Mouse (Mus musculus) midbrain, embryonic 16.5 days (tissue): ENCODE measurements around the gene Extl2. TPM values are rescaled to one million over a fixed set of nuclear protein-coding genes. Genes with fewer than 3 reads are reported as not detected.

Experiments used
- ATAC-seq: fragments of 200-750 bp; cut with Nextera tagmentation; 2 replicates; pipeline ENCODE4 v1.8.0; 2017; ENCODE audit warnings: moderate TSS enrichment
- H3K27ac ChIP-seq: fragments of 300-500 bp; sonication (generic); 2 replicates; pipeline ENCODE4 v1.5.1; 2014; ENCODE audit warnings: mild to moderate bottlenecking, low read length, mixed read lengths
- H3K27me3 ChIP-seq: fragments of 300-500 bp; sonication (generic); 2 replicates; pipeline ENCODE4 v1.6.1; 2014; ENCODE audit warnings: low read depth, low read length, mixed read lengths; ENCODE audit not compliant: control insufficient read depth, insufficient read depth
- H3K36me3 ChIP-seq: fragments of 300-500 bp; sonication (generic); 2 replicates; pipeline ENCODE4 v1.6.1; 2014; ENCODE audit warnings: mild to moderate bottlenecking, low read length, moderate library complexity, mixed read lengths; ENCODE audit not compliant: control insufficient read depth, insufficient read depth
- H3K4me1 ChIP-seq: fragments of 300-500 bp; sonication (generic); 2 replicates; pipeline ENCODE4 v1.6.1; 2014; ENCODE audit warnings: mild to moderate bottlenecking, low read length, mixed read lengths; ENCODE audit not compliant: control insufficient read depth, insufficient read depth
- H3K4me2 ChIP-seq: fragments of 300-500 bp; sonication (generic); 2 replicates; pipeline ENCODE4 v1.6.1; 2014; ENCODE audit warnings: mild to moderate bottlenecking, low read length, mixed read lengths
- H3K4me3 ChIP-seq: fragments of 300-500 bp; sonication (generic); 2 replicates; pipeline ENCODE4 v1.5.1; 2014; ENCODE audit warnings: low read depth, mild to moderate bottlenecking, low read length, moderate library complexity, mixed read lengths
- H3K9ac ChIP-seq: fragments of 300-500 bp; sonication (generic); 2 replicates; pipeline ENCODE4 v1.6.1; 2014; ENCODE audit warnings: low read depth, low read length, mixed read lengths
- H3K9me3 ChIP-seq: fragments of 300-500 bp; sonication (generic); replicated peaks from 2 replicates; pipeline ENCODE4 v1.6.1; 2014; ENCODE audit warnings: mild to moderate bottlenecking, low read length, mixed read lengths; ENCODE audit not compliant: control insufficient read depth, poor library complexity, severe bottlenecking
- WGBS: fragments of 180-500 bp; shearing (Covaris S2); extraction: QIAGEN DNeasy Blood & Tissue Kit; methylation state at CpG from one replicate; pipeline ENCODE4 v1.1.7; 2014; 5-methylcytosine and 5-hydroxymethylcytosine counted together
- polyA plus RNA-seq: library from polyadenylated mRNA; unstranded; fragments of >200 nt; fragmentation: Nextera tagmentation; extraction: Ambion mirVana; gene quantifications from 2 replicates; pipeline ENCODE4 v1.2.1, GENCODE M21; 2015

The Extl2 gene
- polyA plus RNA-seq, 1 experiment from 2014 or later, result 30.1 TPM

DNA sequence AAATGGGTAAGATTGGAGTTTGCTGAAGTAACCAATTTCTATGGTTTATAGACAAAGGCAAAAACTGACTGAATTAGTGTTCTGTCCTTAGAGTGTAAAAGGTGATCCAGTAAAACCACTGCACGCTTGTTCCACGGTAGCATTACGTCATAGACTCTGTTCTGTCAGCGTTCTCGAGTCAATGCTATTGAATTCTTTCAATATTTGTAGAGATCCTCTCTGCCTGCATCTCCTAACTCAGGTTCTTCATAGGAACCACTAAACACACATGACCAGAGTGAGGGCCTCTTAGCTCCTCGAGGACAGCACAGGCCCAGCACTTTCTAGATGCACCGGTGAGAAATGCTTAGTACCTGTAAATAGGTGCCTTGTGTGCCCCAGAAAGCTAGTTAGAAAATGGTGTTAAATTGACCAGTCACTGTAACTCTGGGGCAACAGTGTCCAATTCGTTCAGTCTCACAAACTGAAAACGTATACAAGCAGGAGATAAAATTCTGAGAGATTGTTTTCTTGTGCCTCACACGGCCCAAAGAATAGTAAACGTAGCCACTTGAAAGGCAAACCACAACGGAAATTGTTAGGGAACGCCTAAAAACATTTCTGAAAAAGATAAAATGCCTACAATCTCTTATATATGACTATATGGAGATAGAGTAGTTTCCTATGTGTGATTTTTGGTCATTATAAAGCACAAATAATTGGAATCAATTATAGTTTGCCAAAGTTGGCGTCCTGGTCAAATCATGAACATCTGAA, 35.2 kb upstream of the Extl2 start:
- no peak overlapping the region for H3K9ac ChIP-seq
- no peak overlapping the region for H3K4me2 ChIP-seq
- H3K4me1 ChIP-seq, result no peaks in the 10 kb centered on the region
- ATAC-seq, result no peak
- 95% methylated on average over 14 of the region's 14 CpGs for WGBS
- peaks cover 5% of the 10 kb centered on the region; the same call in 1 of the 2 replicates for H3K36me3 ChIP-seq
- no peak overlapping the region for H3K27ac ChIP-seq
- H3K27me3 ChIP-seq, result no peaks in the 10 kb centered on the region
- no peaks in the 10 kb centered on the region for H3K9me3 ChIP-seq
- no peak overlapping the region for H3K4me3 ChIP-seq

DNA sequence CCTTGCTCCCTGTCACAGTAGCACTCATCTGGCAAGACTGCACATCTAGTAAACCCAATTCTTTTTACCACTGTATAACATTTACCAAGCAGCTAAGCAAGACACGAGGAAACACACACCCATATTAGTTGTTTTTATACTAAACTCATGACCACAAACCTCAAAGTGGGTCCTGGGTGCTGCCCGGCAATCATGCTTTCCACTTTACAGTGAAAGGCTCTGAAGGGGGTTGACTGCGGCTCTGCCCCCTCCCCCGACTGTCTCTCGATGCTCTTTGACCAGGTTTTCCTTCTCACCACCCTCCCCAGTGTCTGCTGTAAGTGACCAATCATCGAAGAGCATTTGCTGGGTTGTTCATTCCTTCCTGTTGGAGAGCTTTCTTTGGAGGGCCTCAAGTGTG, 33.0 kb upstream of the Extl2 start:
- no peaks in the 10 kb centered on the region for H3K27me3 ChIP-seq
- no peak overlapping the region for H3K4me3 ChIP-seq
- no peak overlapping the region for H3K9ac ChIP-seq
- no peaks in the 10 kb centered on the region for H3K9me3 ChIP-seq
- no peak for ATAC-seq
- H3K4me1 ChIP-seq, result no peaks in the 10 kb centered on the region
- H3K36me3 ChIP-seq, result peaks cover 10% of the 10 kb centered on the region; the same call in 1 of the 2 replicates
- no peak overlapping the region for H3K4me2 ChIP-seq
- H3K27ac ChIP-seq, result no peak overlapping the region
- WGBS, result 92% methylated on average over 6 of the region's 6 CpGs

DNA sequence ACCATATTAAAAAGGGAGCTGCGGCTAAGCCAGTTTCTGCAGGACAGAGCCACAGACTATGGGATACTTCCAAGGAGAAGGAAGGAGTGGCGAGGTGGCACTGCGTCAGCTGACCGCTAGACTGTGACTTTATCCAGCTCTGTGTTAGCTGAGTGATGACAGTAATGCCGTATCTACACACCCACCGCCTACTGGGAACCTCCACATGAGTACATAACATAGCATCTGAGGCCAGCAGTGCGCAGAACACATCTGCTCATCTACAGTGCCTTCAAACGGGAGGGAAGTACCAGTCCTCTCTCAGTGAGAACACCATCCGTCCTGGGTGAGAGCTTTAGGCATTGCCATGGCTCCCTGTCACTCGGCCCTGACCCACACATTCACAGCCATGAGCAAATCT, 32.3 kb upstream of the Extl2 start:
- Histone ChIP-seq H3K27ac (no peak overlapping the region), H3K4me1 (no peaks in the 10 kb centered on the region), H3K36me3 (peaks cover 10% of the 10 kb centered on the region; the same call in 1 of the 2 replicates), H3K27me3 (no peaks in the 10 kb centered on the region), H3K4me3 (no peak overlapping the region), H3K9me3 (no peaks in the 10 kb centered on the region), H3K4me2 (no peak overlapping the region), H3K9ac (no peak overlapping the region)
- no peak for ATAC-seq
- WGBS, result 91% methylated on average over 10 of the region's 10 CpGs

DNA sequence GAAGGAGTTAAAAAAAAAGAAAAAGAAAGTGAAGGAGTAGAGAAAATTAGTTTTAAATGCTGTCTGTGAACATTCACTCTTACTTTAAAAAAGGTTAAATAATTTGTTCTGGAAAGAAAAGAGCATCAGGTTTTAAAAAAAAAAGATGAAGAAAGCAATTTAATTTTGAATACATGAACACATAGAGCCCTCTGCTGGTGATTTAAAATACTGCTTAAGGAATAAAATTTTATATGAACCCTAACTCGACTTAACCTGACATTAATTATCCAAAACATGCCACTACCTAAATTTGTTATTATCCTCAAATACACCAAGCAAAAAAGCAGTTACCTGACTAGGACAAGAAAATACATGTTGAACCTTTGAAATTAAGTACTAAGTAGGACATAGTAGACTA, 28.3 kb upstream of the Extl2 start:
- H3K9me3 ChIP-seq, result no peaks in the 10 kb centered on the region
- H3K4me1 ChIP-seq, result no peaks in the 10 kb centered on the region
- no peak overlapping the region for H3K4me2 ChIP-seq
- ATAC-seq, result no peak
- no peaks in the 10 kb centered on the region for H3K27me3 ChIP-seq
- 42% methylated on average over 1 of the region's 1 CpGs for WGBS
- peaks cover 14% of the 10 kb centered on the region; the same call in 1 of the 2 replicates for H3K36me3 ChIP-seq
- no peak overlapping the region for H3K4me3 ChIP-seq
- H3K9ac ChIP-seq, result no peak overlapping the region
- no peak overlapping the region for H3K27ac ChIP-seq

DNA sequence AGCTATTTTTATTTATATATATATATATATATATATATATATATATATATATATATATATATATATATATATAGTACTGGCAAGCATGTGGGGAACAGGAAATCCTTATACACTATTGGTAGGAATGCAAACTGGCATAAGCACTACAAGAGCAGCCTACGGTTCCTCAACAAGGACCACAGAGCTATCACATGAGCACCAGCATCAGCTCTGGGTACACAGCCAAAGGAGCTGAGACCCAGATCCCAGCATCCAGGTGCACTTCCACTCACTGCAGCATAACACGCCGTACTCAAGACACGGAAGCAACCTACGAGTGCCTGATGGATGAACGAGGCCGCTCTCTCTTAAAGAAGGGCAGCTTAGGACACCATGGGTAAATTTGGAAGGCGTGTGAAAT, 24.0 kb upstream of the Extl2 start:
- no peaks in the 10 kb centered on the region for H3K27me3 ChIP-seq
- peaks cover 8% of the 10 kb centered on the region for H3K36me3 ChIP-seq
- H3K4me1 ChIP-seq, result no peaks in the 10 kb centered on the region
- no peak overlapping the region for H3K9ac ChIP-seq
- H3K9me3 ChIP-seq, result no peaks in the 10 kb centered on the region
- WGBS, result 95% methylated on average over 8 of the region's 8 CpGs
- no peak overlapping the region for H3K4me3 ChIP-seq
- no peak overlapping the region for H3K4me2 ChIP-seq
- no peak for ATAC-seq
- H3K27ac ChIP-seq, result no peak overlapping the region

DNA sequence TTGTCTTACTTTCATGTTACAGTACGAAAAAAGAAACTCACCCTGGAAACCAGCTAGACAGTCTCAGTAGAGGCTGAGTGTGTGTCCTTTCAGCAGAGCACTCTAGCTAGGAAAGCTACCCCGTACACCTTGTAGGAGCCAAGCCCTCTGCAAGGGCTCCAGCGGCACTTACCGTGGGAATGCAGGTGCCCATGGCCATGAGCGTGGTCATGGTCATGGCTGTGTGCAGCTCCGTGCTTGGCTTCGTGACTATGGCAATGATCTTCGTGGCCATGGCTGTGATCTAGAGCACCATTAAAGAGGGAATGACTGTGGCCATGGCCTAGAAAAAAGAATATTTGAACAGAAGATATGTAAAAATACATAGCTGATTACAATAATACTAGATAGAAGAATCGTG, 22.6 kb upstream of the Extl2 start:
- Histone ChIP-seq H3K4me3 (no peak overlapping the region), H3K4me2 (no peak overlapping the region), H3K9me3 (no peaks in the 10 kb centered on the region), H3K36me3 (peaks cover 8% of the 10 kb centered on the region), H3K4me1 (no peaks in the 10 kb centered on the region), H3K27me3 (no peaks in the 10 kb centered on the region), H3K27ac (no peak overlapping the region), H3K9ac (no peak overlapping the region)
- no peak for ATAC-seq
- WGBS, result 98% methylated on average over 9 of the region's 9 CpGs

DNA sequence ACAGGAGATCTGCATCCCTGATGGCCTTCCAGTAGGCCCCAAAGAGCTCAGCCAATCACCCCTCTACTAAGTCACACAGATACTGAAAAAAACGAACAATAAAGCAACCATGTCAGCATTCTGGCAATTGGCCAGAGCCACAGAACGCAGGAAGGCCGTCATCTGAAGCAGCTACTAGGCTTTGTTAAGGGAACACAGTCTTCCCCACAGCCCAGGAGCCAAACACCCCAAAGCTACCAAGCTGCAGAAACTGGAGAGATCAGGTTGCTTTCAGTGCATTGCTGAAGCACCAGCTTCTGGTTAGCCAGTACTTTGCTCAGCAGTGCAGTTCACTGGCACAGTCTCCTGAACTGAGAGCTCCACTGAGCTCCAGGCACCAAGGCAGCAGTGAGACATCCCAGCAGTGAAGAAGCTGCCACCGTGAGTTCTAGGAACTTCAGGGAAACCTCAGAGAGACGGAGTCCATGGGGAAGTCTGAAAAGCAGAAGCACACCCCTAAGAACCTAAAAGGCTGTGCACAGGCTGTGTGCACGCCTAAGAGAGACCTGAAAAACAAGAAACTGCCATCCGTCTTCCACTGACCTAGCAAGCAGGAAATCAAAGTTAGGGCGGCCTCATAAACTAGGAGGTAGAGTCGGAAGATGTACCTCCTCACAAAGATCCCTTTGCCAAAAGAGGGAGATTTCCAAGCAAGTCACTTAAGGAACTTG, 21.9 kb upstream of the Extl2 start:
- Histone ChIP-seq H3K9me3 (no peaks in the 10 kb centered on the region), H3K4me3 (no peak overlapping the region), H3K9ac (no peak overlapping the region), H3K27me3 (no peaks in the 10 kb centered on the region), H3K36me3 (peaks cover 13% of the 10 kb centered on the region), H3K4me1 (no peaks in the 10 kb centered on the region), H3K27ac (no peak overlapping the region), H3K4me2 (no peak overlapping the region)
- WGBS, result 82% methylated on average over 9 of the region's 9 CpGs
- no peak for ATAC-seq

DNA sequence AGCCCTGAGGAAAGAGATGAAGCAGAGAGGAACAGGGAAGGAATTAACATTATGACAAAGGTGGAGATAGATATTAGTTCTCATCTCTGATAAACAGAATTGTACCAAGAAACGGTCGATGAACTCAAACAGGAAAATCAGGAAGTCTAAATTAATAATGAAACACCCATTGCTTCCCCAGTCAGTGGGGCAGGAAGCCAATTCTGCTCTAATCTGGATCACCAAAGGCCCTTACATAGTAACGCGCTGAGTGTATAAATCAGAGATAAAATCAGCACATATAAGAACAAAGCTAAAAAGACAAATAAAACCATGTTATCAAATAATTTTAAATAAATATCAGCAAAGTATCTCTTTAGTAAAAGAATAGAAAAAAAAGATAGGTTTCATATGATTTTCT, 15.2 kb upstream of the Extl2 start:
- ATAC-seq, result no peak
- H3K9me3 ChIP-seq, result no peaks in the 10 kb centered on the region
- no peak overlapping the region for H3K9ac ChIP-seq
- H3K4me1 ChIP-seq, result no peaks in the 10 kb centered on the region
- no peak overlapping the region for H3K4me3 ChIP-seq
- H3K27ac ChIP-seq, result no peak overlapping the region
- H3K36me3 ChIP-seq, result peaks cover 8% of the 10 kb centered on the region; the same call in 1 of the 2 replicates
- H3K27me3 ChIP-seq, result no peaks in the 10 kb centered on the region
- no peak overlapping the region for H3K4me2 ChIP-seq
- WGBS, result 83% methylated on average over 4 of the region's 4 CpGs

DNA sequence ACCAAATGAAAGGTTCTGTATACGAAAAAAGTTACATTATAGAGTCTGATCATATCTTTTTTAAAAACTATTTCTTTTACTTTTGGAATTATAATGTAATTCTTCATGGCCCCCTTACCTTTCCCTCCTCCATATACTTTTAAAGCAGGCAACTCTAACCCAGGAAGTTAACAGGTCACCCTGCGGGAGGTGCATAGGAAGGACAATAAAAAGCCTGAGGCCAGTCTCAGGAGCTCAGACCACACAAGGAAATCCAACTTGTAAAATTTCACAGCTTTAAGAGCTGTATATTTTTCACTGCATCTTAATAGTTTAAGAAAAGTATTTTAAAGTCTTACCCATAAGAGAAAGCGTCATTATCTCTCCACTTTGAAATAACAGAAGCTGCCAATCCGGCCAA, 14.7 kb upstream of the Extl2 start:
- Histone ChIP-seq H3K27me3 (no peaks in the 10 kb centered on the region), H3K36me3 (peaks cover 8% of the 10 kb centered on the region), H3K4me3 (no peak overlapping the region), H3K4me1 (no peaks in the 10 kb centered on the region), H3K27ac (no peak overlapping the region), H3K9me3 (no peaks in the 10 kb centered on the region), H3K9ac (no peak overlapping the region), H3K4me2 (no peak overlapping the region)
- ATAC-seq, result no peak
- WGBS, result 94% methylated on average over 4 of the region's 4 CpGs
